Mouse (Mus musculus) midbrain, embryonic 16.5 days (tissue): ENCODE data around the gene Trim14. TPM values are rescaled to one million over a fixed set of nuclear protein-coding genes. Genes with fewer than 3 reads are reported as not detected.

Experiments used
- ATAC-seq: fragments of 200-750 bp; cut with Nextera tagmentation; 2 replicates; pipeline ENCODE4 v1.8.0; 2017; ENCODE audit warnings: moderate TSS enrichment
- H3K27ac ChIP-seq: fragments of 300-500 bp; sonication (generic); 2 replicates; pipeline ENCODE4 v1.5.1; 2014; ENCODE audit warnings: mild to moderate bottlenecking, low read length, mixed read lengths
- H3K27me3 ChIP-seq: fragments of 300-500 bp; sonication (generic); 2 replicates; pipeline ENCODE4 v1.6.1; 2014; ENCODE audit warnings: low read depth, low read length, mixed read lengths; ENCODE audit not compliant: control insufficient read depth, insufficient read depth
- H3K36me3 ChIP-seq: fragments of 300-500 bp; sonication (generic); 2 replicates; pipeline ENCODE4 v1.6.1; 2014; ENCODE audit warnings: mild to moderate bottlenecking, low read length, moderate library complexity, mixed read lengths; ENCODE audit not compliant: control insufficient read depth, insufficient read depth
- H3K4me1 ChIP-seq: fragments of 300-500 bp; sonication (generic); 2 replicates; pipeline ENCODE4 v1.6.1; 2014; ENCODE audit warnings: mild to moderate bottlenecking, low read length, mixed read lengths; ENCODE audit not compliant: control insufficient read depth, insufficient read depth
- H3K4me2 ChIP-seq: fragments of 300-500 bp; sonication (generic); 2 replicates; pipeline ENCODE4 v1.6.1; 2014; ENCODE audit warnings: mild to moderate bottlenecking, low read length, mixed read lengths
- H3K4me3 ChIP-seq: fragments of 300-500 bp; sonication (generic); 2 replicates; pipeline ENCODE4 v1.5.1; 2014; ENCODE audit warnings: low read depth, mild to moderate bottlenecking, low read length, moderate library complexity, mixed read lengths
- H3K9ac ChIP-seq: fragments of 300-500 bp; sonication (generic); 2 replicates; pipeline ENCODE4 v1.6.1; 2014; ENCODE audit warnings: low read depth, low read length, mixed read lengths
- H3K9me3 ChIP-seq: fragments of 300-500 bp; sonication (generic); replicated peaks from 2 replicates; pipeline ENCODE4 v1.6.1; 2014; ENCODE audit warnings: mild to moderate bottlenecking, low read length, mixed read lengths; ENCODE audit not compliant: control insufficient read depth, poor library complexity, severe bottlenecking
- WGBS: fragments of 180-500 bp; shearing (Covaris S2); extraction: QIAGEN DNeasy Blood & Tissue Kit; methylation state at CpG from one replicate; pipeline ENCODE4 v1.1.7; 2014; 5-methylcytosine and 5-hydroxymethylcytosine counted together
- polyA plus RNA-seq: library from polyadenylated mRNA; unstranded; fragments of >200 nt; fragmentation: Nextera tagmentation; extraction: Ambion mirVana; gene quantifications from 2 replicates; pipeline ENCODE4 v1.2.1, GENCODE M21; 2015

Gene Trim14
- polyA plus RNA-seq, 1 experiment from 2014 or later, result 0.95 TPM

- Histone ChIP-seq H3K9me3 (no peaks in the 10 kb centered on the region), H3K4me1 (no peaks in the 10 kb centered on the region), H3K27me3 (no peaks in the 10 kb centered on the region), H3K27ac (no peak overlapping the region), H3K4me2 (no peak overlapping the region), H3K4me3 (no peak overlapping the region), H3K9ac (no peak overlapping the region), H3K36me3 (0 out of 2 replicates have a peak, but pooled peaks cover 3% of the 10 kb centered on the region)
- 84% methylated on average over 9 of the region's 9 CpGs for WGBS
- ATAC-seq, result no peak
Observed at GRCm38 (mm10) chr4:46555762-46556161, 19.8 kb upstream of the Trim14 start.

- Histone ChIP-seq H3K4me2 (no peak overlapping the region), H3K4me3 (no peak overlapping the region), H3K9me3 (no peaks in the 10 kb centered on the region), H3K27me3 (no peaks in the 10 kb centered on the region), H3K27ac (no peak overlapping the region), H3K4me1 (no peaks in the 10 kb centered on the region), H3K36me3 (no peaks in the 10 kb centered on the region), H3K9ac (no peak overlapping the region)
- 79% methylated on average over 10 of the region's 10 CpGs for WGBS
- no peak for ATAC-seq
Observed at GRCm38 (mm10) chr4:46554295-46555069, 18.5 kb upstream of the Trim14 start.

- H3K9ac ChIP-seq, result no peak overlapping the region
- H3K4me2 ChIP-seq, result no peak overlapping the region
- no peak overlapping the region for H3K27ac ChIP-seq
- H3K4me3 ChIP-seq, result no peak overlapping the region
- WGBS, result 67% methylated on average over 1 of the region's 1 CpGs
- no peaks in the 10 kb centered on the region for H3K9me3 ChIP-seq
- ATAC-seq, result no peak
- no peaks in the 10 kb centered on the region for H3K36me3 ChIP-seq
- no peaks in the 10 kb centered on the region for H3K4me1 ChIP-seq
- H3K27me3 ChIP-seq, result no peaks in the 10 kb centered on the region
Observed at GRCm38 (mm10) chr4:46553864-46554263, 17.9 kb upstream of the Trim14 start.

GRCm38 (mm10) chr4:46550406-46550805 is 14.5 kb upstream of the Trim14 start:
- Histone ChIP-seq H3K4me1 (no peaks in the 10 kb centered on the region), H3K9me3 (no peaks in the 10 kb centered on the region), H3K27ac (no peak overlapping the region), H3K9ac (no peak overlapping the region), H3K4me3 (no peak overlapping the region), H3K27me3 (no peaks in the 10 kb centered on the region), H3K4me2 (no peak overlapping the region), H3K36me3 (peaks cover 3% of the 10 kb centered on the region; the same call in 1 of the 2 replicates)
- ATAC-seq, result no peak
- 60% methylated on average over 8 of the region's 8 CpGs for WGBS

- Histone ChIP-seq H3K9me3 (no peaks in the 10 kb centered on the region), H3K27ac (no peak overlapping the region), H3K27me3 (no peaks in the 10 kb centered on the region), H3K4me2 (no peak overlapping the region), H3K9ac (no peak overlapping the region), H3K4me1 (no peaks in the 10 kb centered on the region), H3K4me3 (no peak overlapping the region), H3K36me3 (peaks cover 3% of the 10 kb centered on the region; the same call in 1 of the 2 replicates)
- WGBS, result 75% methylated on average over 9 of the region's 10 CpGs
- ATAC-seq, result no peak
Observed at GRCm38 (mm10) chr4:46549979-46550378, 14.0 kb upstream of the Trim14 start.

- no peak overlapping the region for H3K4me3 ChIP-seq
- 40% methylated on average over 6 of the region's 6 CpGs for WGBS
- ATAC-seq, result no peak
Observed at GRCm38 (mm10) chr4:46546709-46547108, 10.8 kb upstream of the Trim14 start.

GRCm38 (mm10) chr4:46545498-46545897 is 9.6 kb upstream of the Trim14 start:
- WGBS, result 17% methylated on average over 9 of the region's 9 CpGs
- no peaks in the 10 kb centered on the region for H3K9me3 ChIP-seq
- ATAC-seq, result no peak
- H3K9ac ChIP-seq, result no peak overlapping the region
- H3K36me3 ChIP-seq, result peaks cover 3% of the 10 kb centered on the region; the same call in 1 of the 2 replicates
- H3K4me1 ChIP-seq, result no peaks in the 10 kb centered on the region
- no peaks in the 10 kb centered on the region for H3K27me3 ChIP-seq
- H3K27ac ChIP-seq, result no peak overlapping the region
- H3K4me3 ChIP-seq, result no peak overlapping the region
- H3K4me2 ChIP-seq, result no peak overlapping the region

More at GRCm38 (mm10) chr4:46546709-46547108, 10.8 kb upstream of the Trim14 start:
- H3K9me3 ChIP-seq, result no peaks in the 10 kb centered on the region
- no peak overlapping the region for H3K9ac ChIP-seq
- no peak overlapping the region for H3K27ac ChIP-seq
- no peak overlapping the region for H3K4me2 ChIP-seq
- peaks cover 3% of the 10 kb centered on the region; the same call in 1 of the 2 replicates for H3K36me3 ChIP-seq
- no peaks in the 10 kb centered on the region for H3K27me3 ChIP-seq
- no peaks in the 10 kb centered on the region for H3K4me1 ChIP-seq

- Histone ChIP-seq H3K4me3 (no peak overlapping the region), H3K36me3 (peaks cover 10% of the 10 kb centered on the region; the same call in 1 of the 2 replicates), H3K27me3 (no peaks in the 10 kb centered on the region), H3K4me2 (no peak overlapping the region), H3K27ac (no peak overlapping the region), H3K9ac (no peak overlapping the region), H3K4me1 (no peaks in the 10 kb centered on the region), H3K9me3 (no peaks in the 10 kb centered on the region)
- WGBS, result 44% methylated on average over 1 of the region's 1 CpGs
- ATAC-seq, result no peak
Observed at GRCm38 (mm10) chr4:46544313-46544712, 8.4 kb upstream of the Trim14 start.

- WGBS, result 91% methylated on average over 13 of the region's 13 CpGs
- no peak overlapping the region for H3K4me3 ChIP-seq
- H3K9me3 ChIP-seq, result no peaks in the 10 kb centered on the region
- H3K27me3 ChIP-seq, result no peaks in the 10 kb centered on the region
- H3K27ac ChIP-seq, result no peak overlapping the region
- ATAC-seq, result no peak
- no peaks in the 10 kb centered on the region for H3K4me1 ChIP-seq
- no peak overlapping the region for H3K9ac ChIP-seq
- no peak overlapping the region for H3K4me2 ChIP-seq
- peaks cover 10% of the 10 kb centered on the region; the same call in 1 of the 2 replicates for H3K36me3 ChIP-seq
Observed at GRCm38 (mm10) chr4:46543366-46544050, 7.6 kb upstream of the Trim14 start.
